Mouse (Mus musculus) myocyte (in vitro differentiated cells): ENCODE data around the gene Zfp106. TPM values are rescaled to one million over a fixed set of nuclear protein-coding genes. Genes with fewer than 3 reads are reported as not detected.

ENCODE experiments used
- H3K27me3 ChIP-seq: one replicate; pipeline ENCODE4 v1.6.1; 2011; ENCODE audit not compliant: control insufficient read depth, insufficient read depth, insufficient read length
- H3K36me3 ChIP-seq: one replicate; pipeline ENCODE4 v1.6.1; 2011; ENCODE audit not compliant: control insufficient read depth, insufficient read depth
- H3K4me2 ChIP-seq: one replicate; pipeline ENCODE4 v1.6.1; 2011; ENCODE audit warnings: low read depth, control low read depth
- H3K4me3 ChIP-seq: one replicate; pipeline ENCODE4 v1.5.1; 2011; ENCODE audit warnings: mild to moderate bottlenecking, control low read depth, moderate library complexity
- H3K79me2 ChIP-seq: one replicate; pipeline ENCODE4 v1.6.1; 2011; ENCODE audit not compliant: control insufficient read depth, insufficient read depth
- H3ac ChIP-seq: one replicate; pipeline ENCODE4 v1.6.1; 2011; ENCODE audit not compliant: control insufficient read depth, insufficient read length
- CEBPB ChIP-seq: IDR thresholded peaks from 2 replicates; pipeline ENCODE4 v1.6.1; 2011; ENCODE audit warnings: mild to moderate bottlenecking, moderate library complexity; ENCODE audit not compliant: poor library complexity, insufficient read depth, severe bottlenecking
- E2F4 ChIP-seq: IDR thresholded peaks from one replicate; pipeline ENCODE4 v1.6.1; 2011; ENCODE audit warnings: mild to moderate bottlenecking, control low read depth, moderate library complexity; ENCODE audit not compliant: insufficient read depth
- MAX ChIP-seq: IDR thresholded peaks from one replicate; pipeline ENCODE4 v1.6.1; 2011; ENCODE audit warnings: low read depth, mild to moderate bottlenecking, control low read depth
- MYOD1 ChIP-seq, 3 experiments: IDR thresholded peaks; one replicate each; pipeline ENCODE4 v1.6.1; 2011; ENCODE audit warnings: control low read depth in 2 of 3, low read depth in 2 of 3, mild to moderate bottlenecking in 2 of 3, moderate library complexity in 1 of 3; ENCODE audit not compliant: insufficient read length in 2 of 3, control insufficient read depth in 1 of 3
- MYOG ChIP-seq, 3 experiments: IDR thresholded peaks; one replicate each; pipeline ENCODE4 v1.6.1; 2011; ENCODE audit warnings: control low read depth in 2 of 3, low read depth in 2 of 3, mild to moderate bottlenecking in 2 of 3; ENCODE audit not compliant: insufficient read length in 2 of 3, control insufficient read depth in 1 of 3, insufficient read depth in 1 of 3
- POLR2A ChIP-seq: IDR thresholded peaks from one replicate; pipeline ENCODE4 v1.6.1; 2011; ENCODE audit warnings: low read depth, mild to moderate bottlenecking, control low read depth, moderate library complexity; ENCODE audit not compliant: insufficient read length
- POLR2AphosphoS2 ChIP-seq: IDR thresholded peaks from one replicate; pipeline ENCODE4 v1.6.1; 2011; ENCODE audit warnings: low read depth, control low read depth; ENCODE audit not compliant: insufficient read length
- REST ChIP-seq: IDR thresholded peaks from one replicate; pipeline ENCODE4 v1.6.1; 2011; ENCODE audit warnings: mild to moderate bottlenecking, control low read depth, moderate library complexity; ENCODE audit not compliant: insufficient read depth, insufficient read length
- SRF ChIP-seq: IDR thresholded peaks from one replicate; pipeline ENCODE4 v1.6.1; 2011; ENCODE audit warnings: low read depth; ENCODE audit not compliant: control insufficient read depth, insufficient read length
- TCF12 ChIP-seq: IDR thresholded peaks from one replicate; pipeline ENCODE4 v1.6.1; 2011; ENCODE audit warnings: mild to moderate bottlenecking, control low read depth; ENCODE audit not compliant: poor library complexity, insufficient read depth, severe bottlenecking
- TCF3 ChIP-seq: IDR thresholded peaks from one replicate; pipeline ENCODE4 v1.6.1; 2011; ENCODE audit warnings: low read depth, control low read depth; ENCODE audit not compliant: insufficient read length
- USF1 ChIP-seq: IDR thresholded peaks from one replicate; pipeline ENCODE4 v1.6.1; 2011; ENCODE audit warnings: low read depth, mild to moderate bottlenecking, control low read depth, moderate library complexity
- polyA plus RNA-seq: library from polyadenylated mRNA; unstranded; fragments of >200 nt; fragmentation: generic; extraction: Trizol; gene quantifications from one replicate; pipeline ENCODE4 v1.2.1, GENCODE M21; 2012; ENCODE audit warnings: missing spikeins

Gene Zfp106
- polyA plus RNA-seq, 1 experiment, result 94.6 TPM

DNA sequence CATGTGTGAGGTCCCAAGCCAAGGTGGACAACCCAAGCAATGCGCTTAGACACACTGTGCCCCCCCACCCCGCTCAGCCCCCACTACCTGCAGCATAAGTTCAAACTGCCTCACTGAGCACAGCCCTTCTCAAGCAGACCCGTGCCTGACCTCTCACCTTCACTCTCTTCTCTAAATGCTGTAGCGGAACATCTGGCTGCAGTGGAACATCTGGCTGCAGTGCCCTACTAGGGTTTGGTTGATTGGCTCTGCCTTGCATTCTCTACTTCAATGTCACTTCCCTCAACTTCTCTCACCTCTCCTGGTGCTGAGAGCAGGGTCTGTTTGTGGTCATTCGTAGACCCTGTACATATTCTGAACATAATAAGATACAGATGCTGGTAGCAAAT lies 98.3 kb downstream of the Zfp106 start:
- H3K27me3 ChIP-seq, result no peaks in the 10 kb centered on the region

GRCm38 (mm10) chr2:120464732-120465396 lies 98.8 kb downstream of the Zfp106 start:
- Histone ChIP-seq H3K4me2 (peak overlapping the region; percentile 41), H3K4me3 (peak overlapping the region; percentile 8), H3ac (no peak overlapping the region), H3K79me2 (no peaks in the 10 kb centered on the region), H3K27me3 (no peaks in the 10 kb centered on the region), H3K36me3 (no peaks in the 10 kb centered on the region)
- no peak for TF ChIP-seq POLR2AphosphoS2
- TF ChIP-seq MYOG (IDR thresholded peaks at IDR 0.05; ENCODE audit: control insufficient read depth in 1 of 3, insufficient read depth in 1 of 3, insufficient read length in 2 of 3, low read depth in 2 of 3), result no peak
- TF ChIP-seq POLR2A, result no peak
- no peak for TF ChIP-seq USF1
- no peak for TF ChIP-seq TCF3
- no peak for TF ChIP-seq SRF
- TF ChIP-seq MAX, result no peak
- TF ChIP-seq E2F4, result no peak
- no peak for TF ChIP-seq MYOD1 (IDR thresholded peaks at IDR 0.05; ENCODE audit: control insufficient read depth in 1 of 3, insufficient read length in 2 of 3, low read depth in 2 of 3)
- TF ChIP-seq CEBPB, result no peak
- TF ChIP-seq TCF12, result no peak
- TF ChIP-seq REST, result no peak

More for the DNA sequence above, 98.3 kb downstream of the Zfp106 start:
- Histone ChIP-seq H3K4me3 (no peak overlapping the region), H3K79me2 (no peaks in the 10 kb centered on the region), H3ac (no peak overlapping the region), H3K36me3 (no peaks in the 10 kb centered on the region), H3K4me2 (peak overlapping the region; percentile 41)
- TF ChIP-seq USF1 (no peak), MAX (no peak), E2F4 (no peak), TCF3 (no peak), POLR2AphosphoS2 (no peak), TCF12 (no peak), POLR2A (no peak), REST (no peak), MYOG (IDR thresholded peaks at IDR 0.05; ENCODE audit: control insufficient read depth in 1 of 3, insufficient read depth in 1 of 3, insufficient read length in 2 of 3, low read depth in 2 of 3) (no peak), CEBPB (no peak), SRF (no peak), MYOD1 (IDR thresholded peaks at IDR 0.05; ENCODE audit: control insufficient read depth in 1 of 3, insufficient read length in 2 of 3, low read depth in 2 of 3) (no peak)

DNA sequence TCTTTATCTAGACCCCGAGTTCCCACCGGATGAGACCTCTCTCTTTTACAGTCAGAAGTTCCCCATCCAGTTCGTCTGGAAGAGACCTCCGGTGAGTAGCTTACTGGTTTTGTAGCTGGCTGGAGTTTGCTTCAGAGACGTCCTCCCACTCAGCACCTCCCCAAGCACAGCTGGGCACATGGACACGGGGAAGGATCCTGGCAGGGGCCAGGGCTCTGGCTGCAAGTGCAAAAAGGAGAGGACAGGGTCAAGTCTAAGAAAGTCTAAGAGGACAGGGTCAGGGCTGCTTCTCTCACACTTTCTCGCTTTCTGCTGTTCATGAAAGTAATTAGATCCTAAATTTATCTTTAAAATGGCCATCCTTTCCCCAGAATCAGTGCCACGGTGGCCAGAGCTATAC lies 99.6 kb downstream of the Zfp106 start:
- Histone ChIP-seq H3K27me3 (no peaks in the 10 kb centered on the region), H3K79me2 (no peaks in the 10 kb centered on the region), H3K36me3 (no peaks in the 10 kb centered on the region), H3K4me3 (peak overlapping the region; percentile 8), H3ac (no peak overlapping the region), H3K4me2 (peak overlapping the region; percentile 41)
- TF ChIP-seq MAX (no peak), REST (no peak), TCF12 (no peak), MYOD1 (IDR thresholded peaks at IDR 0.05; ENCODE audit: control insufficient read depth in 1 of 3, insufficient read length in 2 of 3, low read depth in 2 of 3) (no peak), POLR2A (no peak), E2F4 (no peak), TCF3 (no peak), MYOG (IDR thresholded peaks at IDR 0.05; ENCODE audit: control insufficient read depth in 1 of 3, insufficient read depth in 1 of 3, insufficient read length in 2 of 3, low read depth in 2 of 3) (no peak), POLR2AphosphoS2 (no peak), USF1 (no peak), SRF (no peak), CEBPB (no peak)

- Histone ChIP-seq H3K4me3 (peak overlapping the region; percentile 8), H3K27me3 (no peaks in the 10 kb centered on the region), H3K79me2 (no peaks in the 10 kb centered on the region), H3K36me3 (no peaks in the 10 kb centered on the region), H3K4me2 (peak overlapping the region; percentile 53), H3ac (no peak overlapping the region)
- TF ChIP-seq MYOD1 (IDR thresholded peaks at IDR 0.05; ENCODE audit: control insufficient read depth in 1 of 3, insufficient read length in 2 of 3, low read depth in 2 of 3) (no peak), MYOG (IDR thresholded peaks at IDR 0.05; ENCODE audit: control insufficient read depth in 1 of 3, insufficient read depth in 1 of 3, insufficient read length in 2 of 3, low read depth in 2 of 3) (no peak), CEBPB (no peak), MAX (no peak), SRF (no peak), POLR2AphosphoS2 (no peak), REST (no peak), USF1 (no peak), POLR2A (no peak), E2F4 (no peak), TCF3 (no peak), TCF12 (no peak)
Measured at GRCm38 (mm10) chr2:120463328-120463727, 100.3 kb downstream of the Zfp106 start.
